Mouse (Mus musculus): ENCODE data around the gene Ppp4r3a. TPM values are rescaled to one million over a fixed set of nuclear protein-coding genes. Genes with fewer than 3 reads are reported as not detected.

Gene Ppp4r3a
- polyA plus RNA-seq, 1 experiment from 2014 or later: 37.1 TPM

- 43% methylated on average over 7 of the region's 7 CpGs for WGBS
- no peaks in the 10 kb centered on the region for H3K36me3 ChIP-seq
- H3K9me3 ChIP-seq (replicated peaks): no peaks in the 10 kb centered on the region
- H3K27ac ChIP-seq (replicated peaks): no peak overlapping the region
- H3K4me1 ChIP-seq: peaks cover 46% of the 10 kb centered on the region
- no peak overlapping the region for H3K4me3 ChIP-seq (replicated peaks)
- ATAC-seq (ENCODE audit: insufficient number of reproducible peaks, low FRiP score, low TSS enrichment, low read depth): no peak
- H3K27me3 ChIP-seq: no peaks in the 10 kb centered on the region
- no peak overlapping the region for H3K4me2 ChIP-seq (replicated peaks)
- H3K9ac ChIP-seq: no peak overlapping the region
These were observed 84.2 kb downstream of the Ppp4r3a start for GRCm38 (mm10) chr12:100999061-100999954.

- no peaks in the 10 kb centered on the region for H3K36me3 ChIP-seq
- ATAC-seq (ENCODE audit: insufficient number of reproducible peaks, low FRiP score, low TSS enrichment, low read depth): no peak
- H3K4me1 ChIP-seq: peaks cover 40% of the 10 kb centered on the region
- H3K9me3 ChIP-seq (replicated peaks): no peaks in the 10 kb centered on the region
- no peak overlapping the region for H3K4me2 ChIP-seq (replicated peaks)
- H3K27ac ChIP-seq (replicated peaks): 0 out of 2 replicates have a peak overlapping the region, but pooled peaks have one; percentile 34
- no peaks in the 10 kb centered on the region for H3K27me3 ChIP-seq
- H3K4me3 ChIP-seq (replicated peaks): no peak overlapping the region
- WGBS: 37% methylated on average over 8 of the region's 8 CpGs
- H3K9ac ChIP-seq: no peak overlapping the region
These were observed 84.9 kb downstream of the Ppp4r3a start for GRCm38 (mm10) chr12:100998564-100998962.

- 11% methylated on average over 10 of the region's 10 CpGs for WGBS
- Histone ChIP-seq H3K9me3 (replicated peaks) (no peaks in the 10 kb centered on the region), H3K27me3 (no peaks in the 10 kb centered on the region), H3K9ac (no peak overlapping the region), H3K4me1 (peaks cover 39% of the 10 kb centered on the region), H3K4me2 (replicated peaks) (no peak overlapping the region), H3K36me3 (no peaks in the 10 kb centered on the region), H3K4me3 (replicated peaks) (no peak overlapping the region), H3K27ac (replicated peaks) (0 out of 2 replicates have a peak overlapping the region, but pooled peaks have one; percentile 34)
- ATAC-seq (ENCODE audit: insufficient number of reproducible peaks, low FRiP score, low TSS enrichment, low read depth): no peak
These were observed 85.5 kb downstream of the Ppp4r3a start for GRCm38 (mm10) chr12:100997830-100998563.

GRCm38 (mm10) chr12:100996378-100996898, 87.1 kb downstream of the Ppp4r3a start:
- H3K27ac ChIP-seq (replicated peaks): no peak overlapping the region
- no peak for ATAC-seq (ENCODE audit: insufficient number of reproducible peaks, low FRiP score, low TSS enrichment, low read depth)
- 25% methylated on average over 5 of the region's 5 CpGs for WGBS

GRCm38 (mm10) chr12:100995607-100996377, 87.7 kb downstream of the Ppp4r3a start:
- H3K4me1 ChIP-seq: peaks cover 38% of the 10 kb centered on the region
- no peaks in the 10 kb centered on the region for H3K27me3 ChIP-seq
- 32% methylated on average over 16 of the region's 16 CpGs for WGBS
- ATAC-seq (ENCODE audit: insufficient number of reproducible peaks, low FRiP score, low TSS enrichment, low read depth): 0 out of 2 replicates have a peak, but pooled peaks have one; percentile 12
- no peak overlapping the region for H3K4me2 ChIP-seq (replicated peaks)
- no peak overlapping the region for H3K4me3 ChIP-seq (replicated peaks)
- H3K27ac ChIP-seq (replicated peaks): no peak overlapping the region; the same call in 1 of the 2 replicates
- no peaks in the 10 kb centered on the region for H3K36me3 ChIP-seq
- no peaks in the 10 kb centered on the region for H3K9me3 ChIP-seq (replicated peaks)
- no peak overlapping the region for H3K9ac ChIP-seq

More at GRCm38 (mm10) chr12:100996378-100996898, 87.1 kb downstream of the Ppp4r3a start:
- H3K4me1 ChIP-seq: peaks cover 35% of the 10 kb centered on the region
- no peak overlapping the region for H3K9ac ChIP-seq
- H3K9me3 ChIP-seq (replicated peaks): no peaks in the 10 kb centered on the region
- no peak overlapping the region for H3K4me2 ChIP-seq (replicated peaks)
- no peaks in the 10 kb centered on the region for H3K36me3 ChIP-seq
- H3K27me3 ChIP-seq: no peaks in the 10 kb centered on the region
- no peak overlapping the region for H3K4me3 ChIP-seq (replicated peaks)

GRCm38 (mm10) chr12:100994140-100995015, 89.1 kb downstream of the Ppp4r3a start:
- Histone ChIP-seq H3K36me3 (no peaks in the 10 kb centered on the region), H3K27ac (replicated peaks) (no peak overlapping the region), H3K9me3 (replicated peaks) (no peaks in the 10 kb centered on the region), H3K27me3 (no peaks in the 10 kb centered on the region), H3K4me3 (replicated peaks) (no peak overlapping the region), H3K4me1 (peaks cover 50% of the 10 kb centered on the region), H3K9ac (no peak overlapping the region), H3K4me2 (replicated peaks) (no peak overlapping the region)
- no peak for ATAC-seq (ENCODE audit: insufficient number of reproducible peaks, low FRiP score, low TSS enrichment, low read depth)
- 68% methylated on average over 3 of the region's 3 CpGs for WGBS

- ATAC-seq (ENCODE audit: insufficient number of reproducible peaks, low FRiP score, low TSS enrichment, low read depth): no peak
- Histone ChIP-seq H3K4me2 (replicated peaks) (no peak overlapping the region), H3K27me3 (no peaks in the 10 kb centered on the region), H3K36me3 (no peaks in the 10 kb centered on the region), H3K4me1 (peaks cover 38% of the 10 kb centered on the region), H3K9me3 (replicated peaks) (no peaks in the 10 kb centered on the region), H3K9ac (no peak overlapping the region), H3K4me3 (replicated peaks) (no peak overlapping the region), H3K27ac (replicated peaks) (no peak overlapping the region)
- WGBS: 56% methylated on average over 3 of the region's 3 CpGs
These were observed 90.4 kb downstream of the Ppp4r3a start for GRCm38 (mm10) chr12:100993146-100993545.

- H3K9me3 ChIP-seq (replicated peaks): no peaks in the 10 kb centered on the region
- no peak for ATAC-seq (ENCODE audit: insufficient number of reproducible peaks, low FRiP score, low TSS enrichment, low read depth)
- no peak overlapping the region for H3K4me2 ChIP-seq (replicated peaks)
- H3K36me3 ChIP-seq: no peaks in the 10 kb centered on the region
- H3K27me3 ChIP-seq: no peaks in the 10 kb centered on the region
- no peak overlapping the region for H3K9ac ChIP-seq
- H3K27ac ChIP-seq (replicated peaks): no peak overlapping the region
- peaks cover 32% of the 10 kb centered on the region for H3K4me1 ChIP-seq
- H3K4me3 ChIP-seq (replicated peaks): no peak overlapping the region
- 80% methylated on average over 7 of the region's 7 CpGs for WGBS
These were observed 91.0 kb downstream of the Ppp4r3a start for GRCm38 (mm10) chr12:100992505-100992904.

- Histone ChIP-seq H3K9ac (no peak overlapping the region), H3K4me3 (replicated peaks) (no peak overlapping the region), H3K4me1 (peaks cover 31% of the 10 kb centered on the region), H3K36me3 (no peaks in the 10 kb centered on the region), H3K4me2 (replicated peaks) (no peak overlapping the region), H3K27me3 (no peaks in the 10 kb centered on the region), H3K27ac (replicated peaks) (no peak overlapping the region), H3K9me3 (replicated peaks) (no peaks in the 10 kb centered on the region)
- no peak for ATAC-seq (ENCODE audit: insufficient number of reproducible peaks, low FRiP score, low TSS enrichment, low read depth)
- WGBS: 76% methylated on average over 3 of the region's 3 CpGs
These were observed 92.4 kb downstream of the Ppp4r3a start for GRCm38 (mm10) chr12:100991119-100991518.

- Histone ChIP-seq H3K9ac (no peak overlapping the region), H3K27ac (replicated peaks) (no peak overlapping the region), H3K4me1 (peaks cover 25% of the 10 kb centered on the region), H3K36me3 (no peaks in the 10 kb centered on the region), H3K4me2 (replicated peaks) (no peak overlapping the region), H3K4me3 (replicated peaks) (no peak overlapping the region), H3K27me3 (no peaks in the 10 kb centered on the region), H3K9me3 (replicated peaks) (no peaks in the 10 kb centered on the region)
- ATAC-seq (ENCODE audit: insufficient number of reproducible peaks, low FRiP score, low TSS enrichment, low read depth): no peak
- WGBS: 8% methylated on average over 12 of the region's 12 CpGs
These were observed 93.2 kb downstream of the Ppp4r3a start for GRCm38 (mm10) chr12:100990291-100990690.
